Mouse (Mus musculus): ENCODE results near the gene Rassf1. TPM values are rescaled to one million over a fixed set of nuclear protein-coding genes. Genes with fewer than 3 reads are reported as not detected.

Gene Rassf1
- polyA plus RNA-seq, 1 experiment from 2014 or later, result 44.0 TPM

DNA sequence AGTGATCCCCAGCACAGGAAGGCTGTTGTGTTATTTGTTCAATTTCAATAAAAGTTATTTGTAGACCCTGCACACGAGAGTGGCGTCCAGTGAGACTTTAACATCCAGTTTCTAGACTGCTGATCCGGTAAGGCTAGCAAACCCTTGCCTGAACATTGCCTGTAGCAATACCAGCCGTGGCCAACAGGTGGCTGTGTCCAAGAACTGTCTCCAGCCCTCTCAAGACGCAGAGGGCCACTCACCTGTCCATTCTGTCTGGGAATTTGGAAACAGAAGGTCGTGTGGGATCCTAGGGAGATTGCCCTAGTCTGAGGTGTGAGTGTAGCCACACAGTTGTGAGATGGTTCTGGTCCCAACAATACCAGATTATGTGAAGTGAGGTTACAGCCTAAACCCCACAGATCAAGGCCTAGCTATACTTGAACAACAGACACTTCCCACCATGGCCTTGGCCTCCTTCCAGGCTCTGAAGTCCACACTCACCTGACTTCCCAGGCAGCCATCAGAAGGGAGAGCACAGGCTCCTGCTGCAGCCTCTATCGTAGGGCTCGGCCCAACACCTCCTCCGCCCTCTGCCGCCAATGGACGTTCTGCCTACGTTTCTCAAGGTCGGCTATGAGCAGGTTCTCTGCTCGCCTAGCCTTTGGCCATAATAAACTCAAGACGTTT lies 14.8 kb downstream of the Rassf1 start:
- Histone ChIP-seq H3K36me3 (ENCODE audit: control insufficient read depth, insufficient read depth, low read length) (peaks cover 3% of the 10 kb centered on the region), H3K4me1 (ENCODE audit: control insufficient read depth, insufficient read depth, low read length) (peaks cover 37% of the 10 kb centered on the region), H3K27ac (ENCODE audit: low read depth, low read length) (no peak overlapping the region; the same call in 1 of the 2 replicates), H3K9ac (ENCODE audit: low read length) (no peak overlapping the region), H3K4me2 (no peak overlapping the region), H3K9me3 (ENCODE audit: control insufficient read depth, low read length) (no peaks in the 10 kb centered on the region), H3K27me3 (ENCODE audit: control insufficient read depth, insufficient read depth, low read length) (no peaks in the 10 kb centered on the region), H3K4me3 (ENCODE audit: low read depth, low read length) (no peak overlapping the region)
- ATAC-seq (ENCODE audit: low FRiP score) (no peak), DNase-seq (ENCODE audit: low spot score, missing footprints) (peak; percentile 98)
- 62% methylated on average over 15 of the region's 15 CpGs for WGBS

DNA sequence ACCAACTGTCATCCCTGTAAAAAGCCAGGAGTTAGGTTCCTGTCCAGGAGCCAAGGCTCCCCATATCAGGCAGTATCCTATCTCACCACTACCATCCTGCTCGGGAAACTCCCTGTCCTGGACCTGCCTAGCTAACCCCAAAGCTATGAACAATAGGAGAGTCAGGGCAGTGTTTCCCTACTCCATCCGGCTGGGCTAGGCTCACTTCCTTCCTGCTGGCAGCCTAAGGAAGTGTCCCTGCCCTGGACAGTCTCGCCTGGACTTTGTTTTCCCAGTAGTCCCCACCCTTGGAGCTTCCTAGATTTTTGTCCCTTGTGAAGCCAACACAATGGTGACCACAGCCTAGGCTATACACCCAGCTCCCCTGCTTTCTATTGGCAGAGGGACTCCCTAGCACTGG lies 15.5 kb downstream of the Rassf1 start:
- no peak for ATAC-seq (ENCODE audit: low FRiP score)
- no peak overlapping the region for H3K4me2 ChIP-seq

DNA sequence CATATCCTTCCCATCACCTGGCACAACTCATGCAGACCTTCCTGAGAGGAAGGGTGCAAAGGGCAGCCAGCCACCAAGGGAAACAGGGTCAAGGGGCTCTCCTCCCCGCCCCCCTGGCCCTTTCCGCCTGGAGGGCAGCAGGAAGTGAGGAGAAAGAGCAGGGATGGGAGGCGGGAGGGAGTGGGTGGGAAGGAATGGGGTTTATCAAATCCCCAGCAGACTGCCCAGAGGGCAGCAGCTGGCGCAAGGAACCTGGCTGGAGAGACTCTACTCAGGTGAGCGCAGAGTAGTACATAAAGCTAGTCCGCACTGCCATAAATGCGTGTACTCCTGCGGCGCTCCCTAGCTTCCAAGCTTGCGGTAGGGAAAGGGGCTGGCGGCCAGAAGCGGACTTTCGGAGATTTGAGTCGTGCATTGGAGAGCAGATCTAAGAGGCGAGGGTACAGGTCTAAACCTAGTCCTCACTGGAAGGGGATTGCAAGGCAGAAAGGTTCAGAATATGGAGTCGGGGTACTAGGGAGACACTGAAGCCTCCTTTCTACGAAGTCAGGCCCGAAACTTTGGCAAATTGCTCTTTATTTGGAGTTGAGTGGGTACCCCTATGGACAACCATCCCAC lies 16.5 kb downstream of the Rassf1 start, which contains the start of gene Hyal2:
TSS of gene Hyal2 (plus strand) at position 244 of the 618 bp plus-strand sequence.
- peaks cover 17% of the 10 kb centered on the region for H3K36me3 ChIP-seq (ENCODE audit: control insufficient read depth, insufficient read depth, low read length)
- H3K27me3 ChIP-seq (ENCODE audit: control insufficient read depth, insufficient read depth, low read length), result no peaks in the 10 kb centered on the region
- no peak for DNase-seq (ENCODE audit: low spot score, missing footprints)
- H3K9ac ChIP-seq (ENCODE audit: low read length), result peak within 1 kb of the TSS; percentile 95
- peak within 1 kb of the TSS; percentile 88 for H3K4me3 ChIP-seq (ENCODE audit: low read depth, low read length)
- no peaks in the 10 kb centered on the region for H3K9me3 ChIP-seq (ENCODE audit: control insufficient read depth, low read length)
- peak within 1 kb of the TSS; percentile 82 for H3K27ac ChIP-seq (ENCODE audit: low read depth, low read length)
- peak within 1 kb of the TSS; percentile 60 for H3K4me2 ChIP-seq
- 5% methylated on average over 18 of the region's 18 CpGs for WGBS
- peaks cover 40% of the 10 kb centered on the region for H3K4me1 ChIP-seq (ENCODE audit: control insufficient read depth, insufficient read depth, low read length)
- ATAC-seq (ENCODE audit: low FRiP score), result no peak

More for the DNA sequence above, 15.5 kb downstream of the Rassf1 start:
- no peaks in the 10 kb centered on the region for H3K27me3 ChIP-seq (ENCODE audit: control insufficient read depth, insufficient read depth, low read length)
- no peak overlapping the region for H3K27ac ChIP-seq (ENCODE audit: low read depth, low read length)
- WGBS, result 72% methylated on average over 3 of the region's 3 CpGs
- H3K36me3 ChIP-seq (ENCODE audit: control insufficient read depth, insufficient read depth, low read length), result peaks cover 8% of the 10 kb centered on the region
- peaks cover 43% of the 10 kb centered on the region for H3K4me1 ChIP-seq (ENCODE audit: control insufficient read depth, insufficient read depth, low read length)
- H3K4me3 ChIP-seq (ENCODE audit: low read depth, low read length), result no peak overlapping the region
- H3K9ac ChIP-seq (ENCODE audit: low read length), result no peak overlapping the region
- no peak for DNase-seq (ENCODE audit: low spot score, missing footprints)
- no peaks in the 10 kb centered on the region for H3K9me3 ChIP-seq (ENCODE audit: control insufficient read depth, low read length)

DNA sequence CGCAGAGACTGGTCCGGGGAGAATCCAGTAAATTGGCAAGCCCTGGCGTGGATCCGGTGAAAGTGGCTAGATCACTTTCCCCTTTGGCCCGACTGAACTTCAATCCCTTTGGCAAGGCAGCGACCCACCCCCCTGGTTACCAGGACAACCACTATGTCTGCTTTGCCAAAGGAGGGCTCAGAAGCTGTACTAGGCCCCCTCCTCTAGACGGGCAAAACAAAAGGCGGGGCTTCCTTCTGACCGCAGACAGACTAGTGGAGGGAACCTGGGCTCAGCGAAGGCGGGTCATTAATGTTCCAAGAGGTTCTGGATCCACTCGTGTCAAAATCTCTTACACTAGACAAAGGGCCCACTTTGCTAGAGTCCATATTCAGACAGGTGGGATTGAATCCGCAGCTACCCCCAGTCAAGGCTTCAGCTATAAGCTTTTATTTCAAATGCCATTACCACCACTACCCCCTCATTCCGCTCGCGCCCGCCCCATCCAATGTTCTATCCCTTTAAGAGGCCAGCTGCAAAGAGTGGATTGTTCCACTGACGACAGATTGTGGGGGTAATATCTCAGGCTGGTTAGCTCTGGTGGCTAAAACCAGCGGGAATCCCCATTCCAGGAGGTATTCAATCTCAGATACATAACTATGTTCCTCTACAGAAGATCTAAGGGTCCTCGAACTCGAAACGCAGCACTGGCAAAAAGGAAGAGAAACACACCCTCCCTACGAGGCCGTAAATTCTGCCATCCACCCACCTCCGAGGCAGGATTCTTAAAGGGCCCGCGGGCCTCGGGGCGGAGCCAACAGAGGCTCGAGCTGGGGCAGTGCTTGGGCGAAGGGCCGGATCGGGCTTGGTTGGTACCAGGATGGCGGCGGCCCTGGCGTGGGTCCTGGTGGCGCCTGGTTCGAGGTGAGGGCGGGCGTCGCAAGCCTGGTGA lies 17.2 kb downstream of the Rassf1 start:
- under 1% methylated on average over 40 of the region's 41 CpGs for WGBS
- peak; percentile 86 for ATAC-seq (ENCODE audit: low FRiP score)
- H3K36me3 ChIP-seq (ENCODE audit: control insufficient read depth, insufficient read depth, low read length), result peaks cover 24% of the 10 kb centered on the region
- peak; percentile 99 for DNase-seq (ENCODE audit: low spot score, missing footprints)
- H3K27me3 ChIP-seq (ENCODE audit: control insufficient read depth, insufficient read depth, low read length), result no peaks in the 10 kb centered on the region
- H3K4me3 ChIP-seq (ENCODE audit: low read depth, low read length), result peak overlapping the region; percentile 88
- peak overlapping the region; percentile 82 for H3K27ac ChIP-seq (ENCODE audit: low read depth, low read length)
- peak overlapping the region; percentile 95 for H3K9ac ChIP-seq (ENCODE audit: low read length)
- peaks cover 38% of the 10 kb centered on the region for H3K4me1 ChIP-seq (ENCODE audit: control insufficient read depth, insufficient read depth, low read length)
- peak overlapping the region; percentile 60 for H3K4me2 ChIP-seq
- no peaks in the 10 kb centered on the region; the same call in 1 of the 2 replicates for H3K9me3 ChIP-seq (ENCODE audit: control insufficient read depth, low read length)

DNA sequence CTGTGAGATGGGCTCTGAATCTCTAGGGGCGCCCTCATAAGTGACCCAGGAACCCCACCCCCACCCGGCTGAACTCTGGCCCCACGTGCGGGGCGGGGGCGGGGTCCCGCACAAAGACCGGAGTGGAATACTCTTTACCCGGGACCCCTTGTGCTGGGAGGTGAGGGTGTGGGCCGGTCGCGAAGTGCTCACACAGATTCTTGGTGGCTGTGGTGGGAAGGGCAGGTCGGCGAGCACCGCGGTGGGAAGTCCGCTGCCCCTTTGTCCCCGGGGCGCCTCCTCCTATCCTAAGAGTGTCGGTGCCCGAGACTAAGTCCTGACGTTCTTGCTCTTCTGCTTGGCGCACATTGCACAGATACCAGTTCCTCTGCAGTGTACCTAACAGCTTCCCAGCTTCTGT lies 17.9 kb downstream of the Rassf1 start:
- H3K27me3 ChIP-seq (ENCODE audit: control insufficient read depth, insufficient read depth, low read length), result no peaks in the 10 kb centered on the region
- DNase-seq (ENCODE audit: low spot score, missing footprints) (no peak), ATAC-seq (ENCODE audit: low FRiP score) (peak; percentile 58)
- H3K4me1 ChIP-seq (ENCODE audit: control insufficient read depth, insufficient read depth, low read length), result peaks cover 33% of the 10 kb centered on the region
- H3K27ac ChIP-seq (ENCODE audit: low read depth, low read length), result peak overlapping the region; percentile 82; the same call in 1 of the 2 replicates
- WGBS, result 0% methylated on average over 23 of the region's 23 CpGs
- peak overlapping the region; percentile 88 for H3K4me3 ChIP-seq (ENCODE audit: low read depth, low read length)
- peaks cover 24% of the 10 kb centered on the region for H3K36me3 ChIP-seq (ENCODE audit: control insufficient read depth, insufficient read depth, low read length)
- peak overlapping the region; percentile 60 for H3K4me2 ChIP-seq
- no peaks in the 10 kb centered on the region; the same call in 1 of the 2 replicates for H3K9me3 ChIP-seq (ENCODE audit: control insufficient read depth, low read length)
- H3K9ac ChIP-seq (ENCODE audit: low read length), result peak overlapping the region; percentile 95

DNA sequence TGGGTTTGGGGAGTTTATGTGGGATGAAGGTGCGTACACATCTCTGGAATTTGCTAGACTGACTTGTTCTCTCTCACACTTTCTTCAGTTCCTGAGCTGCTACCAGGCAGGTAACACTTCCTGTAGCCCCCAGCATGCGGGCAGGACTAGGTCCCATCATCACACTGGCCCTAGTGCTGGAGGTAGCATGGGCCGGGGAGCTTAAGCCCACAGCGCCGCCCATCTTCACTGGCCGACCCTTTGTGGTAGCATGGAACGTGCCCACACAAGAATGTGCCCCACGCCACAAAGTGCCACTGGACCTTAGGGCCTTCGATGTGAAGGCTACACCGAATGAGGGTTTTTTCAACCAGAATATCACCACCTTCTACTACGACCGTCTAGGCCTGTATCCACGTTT lies 18.7 kb downstream of the Rassf1 start:
- Histone ChIP-seq H3K4me2 (peak overlapping the region; percentile 60), H3K4me3 (ENCODE audit: low read depth, low read length) (peak overlapping the region; percentile 88), H3K4me1 (ENCODE audit: control insufficient read depth, insufficient read depth, low read length) (peaks cover 33% of the 10 kb centered on the region), H3K27ac (ENCODE audit: low read depth, low read length) (no peak overlapping the region), H3K36me3 (ENCODE audit: control insufficient read depth, insufficient read depth, low read length) (peaks cover 24% of the 10 kb centered on the region), H3K27me3 (ENCODE audit: control insufficient read depth, insufficient read depth, low read length) (no peaks in the 10 kb centered on the region), H3K9ac (ENCODE audit: low read length) (peak overlapping the region; percentile 95), H3K9me3 (ENCODE audit: control insufficient read depth, low read length) (no peaks in the 10 kb centered on the region; the same call in 1 of the 2 replicates)
- DNase-seq (ENCODE audit: low spot score, missing footprints) (no peak), ATAC-seq (ENCODE audit: low FRiP score) (no peak)
- WGBS, result 51% methylated on average over 13 of the region's 13 CpGs

DNA sequence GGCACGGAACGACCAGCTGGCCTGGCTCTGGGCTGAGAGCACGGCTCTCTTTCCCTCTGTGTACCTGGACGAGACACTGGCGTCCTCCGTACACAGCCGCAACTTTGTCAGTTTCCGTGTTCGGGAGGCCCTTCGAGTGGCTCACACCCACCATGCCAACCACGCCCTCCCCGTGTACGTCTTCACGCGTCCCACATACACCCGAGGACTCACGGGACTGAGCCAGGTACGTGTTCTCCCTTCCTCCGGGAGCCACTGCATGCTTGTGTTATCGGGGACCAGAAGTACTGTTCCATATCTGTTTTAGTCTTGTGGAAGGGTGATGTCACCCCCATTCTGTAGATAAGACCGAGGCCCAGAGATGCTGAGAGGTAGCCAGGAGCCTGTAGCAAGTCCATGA lies 19.5 kb downstream of the Rassf1 start:
- Histone ChIP-seq H3K27ac (ENCODE audit: low read depth, low read length) (no peak overlapping the region), H3K27me3 (ENCODE audit: control insufficient read depth, insufficient read depth, low read length) (no peaks in the 10 kb centered on the region), H3K36me3 (ENCODE audit: control insufficient read depth, insufficient read depth, low read length) (peaks cover 24% of the 10 kb centered on the region), H3K9ac (ENCODE audit: low read length) (peak overlapping the region; percentile 95; the same call in 1 of the 2 replicates), H3K4me3 (ENCODE audit: low read depth, low read length) (0 out of 2 replicates have a peak overlapping the region, but pooled peaks have one; percentile 0), H3K4me2 (peak overlapping the region; percentile 60; the same call in 1 of the 2 replicates), H3K4me1 (ENCODE audit: control insufficient read depth, insufficient read depth, low read length) (peaks cover 33% of the 10 kb centered on the region), H3K9me3 (ENCODE audit: control insufficient read depth, low read length) (no peaks in the 10 kb centered on the region; the same call in 1 of the 2 replicates)
- 96% methylated on average over 21 of the region's 21 CpGs for WGBS
- ATAC-seq (ENCODE audit: low FRiP score) (no peak), DNase-seq (ENCODE audit: low spot score, missing footprints) (no peak)

DNA sequence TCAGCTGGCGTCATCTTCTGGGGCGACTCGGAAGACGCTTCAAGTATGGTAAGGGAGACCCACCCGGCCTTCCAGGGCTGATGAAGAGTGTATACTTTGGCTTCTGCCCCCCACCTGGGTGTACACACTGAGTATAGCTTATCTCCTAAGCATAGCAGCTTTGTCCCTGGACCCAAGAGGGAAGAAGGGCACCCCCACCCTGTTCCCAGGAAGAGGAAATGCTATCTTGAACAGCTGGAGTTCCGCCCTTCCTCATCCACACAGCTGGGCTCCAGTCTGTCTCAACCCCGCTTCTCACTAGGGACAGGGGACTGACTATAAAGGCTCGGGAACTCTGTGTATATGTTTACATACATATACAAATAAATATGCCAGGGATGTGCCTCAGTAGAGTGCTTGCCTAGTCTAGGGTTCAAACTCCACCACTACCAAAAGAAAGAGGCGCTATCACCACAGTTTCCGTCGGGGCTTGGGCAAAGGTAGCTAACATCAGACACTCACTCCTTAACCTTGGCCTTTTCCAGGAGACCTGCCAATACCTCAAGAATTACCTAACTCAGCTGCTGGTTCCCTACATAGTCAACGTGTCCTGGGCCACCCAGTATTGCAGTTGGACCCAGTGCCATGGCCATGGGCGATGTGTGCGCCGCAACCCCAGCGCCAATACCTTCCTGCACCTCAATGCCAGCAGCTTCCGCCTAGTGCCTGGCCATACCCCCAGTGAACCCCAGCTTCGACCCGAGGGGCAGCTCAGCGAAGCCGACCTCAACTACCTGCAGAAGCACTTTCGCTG lies 20.4 kb downstream of the Rassf1 start:
- WGBS, result 96% methylated on average over 22 of the region's 22 CpGs
- Histone ChIP-seq H3K4me2 (no peak overlapping the region), H3K4me3 (ENCODE audit: low read depth, low read length) (0 out of 2 replicates have a peak overlapping the region, but pooled peaks have one; percentile 0), H3K9me3 (ENCODE audit: control insufficient read depth, low read length) (no peaks in the 10 kb centered on the region; the same call in 1 of the 2 replicates), H3K9ac (ENCODE audit: low read length) (no peak overlapping the region), H3K27ac (ENCODE audit: low read depth, low read length) (no peak overlapping the region), H3K4me1 (ENCODE audit: control insufficient read depth, insufficient read depth, low read length) (peaks cover 37% of the 10 kb centered on the region), H3K36me3 (ENCODE audit: control insufficient read depth, insufficient read depth, low read length) (peaks cover 24% of the 10 kb centered on the region), H3K27me3 (ENCODE audit: control insufficient read depth, insufficient read depth, low read length) (no peaks in the 10 kb centered on the region)
- no peak for ATAC-seq (ENCODE audit: low FRiP score)
- DNase-seq (ENCODE audit: low spot score, missing footprints), result no peak

All from midbrain, embryonic 11.5 days (tissue).